Mouse (Mus musculus) cerebellum, adult 11-12 months (tissue): ENCODE results near the gene Pam16.

Experiments used
- DNase-seq: peaks from one replicate; pipeline ENCODE4 v3.0.0; 2022

The Pam16 gene

DNA sequence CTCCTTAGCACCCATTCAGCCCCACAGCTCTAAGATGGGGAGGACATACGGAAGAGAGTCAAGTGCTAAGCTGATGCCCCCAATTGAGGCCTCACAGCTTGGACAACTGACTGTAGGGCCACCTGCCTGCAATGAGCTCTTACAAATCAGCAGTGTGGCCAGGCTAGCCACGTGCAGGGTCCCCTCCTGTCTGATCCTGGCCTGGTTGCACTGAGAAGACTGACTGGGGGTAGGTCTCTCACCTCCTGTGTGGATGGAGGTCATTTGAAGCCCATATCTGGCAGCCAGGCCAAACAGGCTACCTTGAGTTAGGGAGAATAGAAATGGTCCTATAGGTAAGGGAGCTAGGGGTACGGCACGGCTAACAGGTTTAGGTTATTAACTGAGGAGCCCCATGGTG lies 21.1 kb upstream of the Pam16 start:
- DNase-seq: no peak

DNA sequence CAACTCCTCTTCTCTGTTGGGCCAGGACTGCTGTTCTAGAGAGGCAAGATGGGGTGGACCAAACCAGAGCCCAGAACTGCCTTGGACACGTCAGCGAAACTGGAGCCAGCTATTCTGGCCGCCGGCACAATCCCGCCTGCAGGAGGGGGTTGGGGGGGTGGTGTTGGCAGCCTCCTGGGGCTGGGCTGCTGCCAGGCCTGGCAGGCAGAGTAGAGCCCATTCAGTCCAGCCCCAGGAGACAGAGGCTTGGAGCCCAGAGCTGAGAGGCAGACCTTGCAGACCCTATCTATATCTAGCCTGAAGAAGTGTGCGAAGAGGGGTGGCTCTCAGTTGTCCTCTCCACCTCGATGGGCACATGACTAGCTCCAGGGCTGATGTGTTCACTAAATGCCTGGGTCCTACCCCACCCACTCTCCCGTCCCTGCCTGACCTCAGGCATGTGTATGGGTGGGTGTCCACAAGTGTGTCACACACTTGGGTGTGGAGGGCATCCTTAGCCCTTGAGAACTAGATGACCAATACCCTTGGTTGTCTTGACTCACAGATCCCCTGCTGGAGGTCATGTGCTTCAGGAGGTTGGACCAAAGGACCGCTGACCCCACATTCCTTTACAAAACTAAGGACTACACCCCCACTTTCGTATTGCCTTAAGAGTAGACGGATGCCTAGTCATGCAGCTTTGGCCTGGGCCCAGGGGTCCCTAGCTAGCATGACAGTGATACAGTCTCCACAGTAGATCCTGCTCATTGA lies 19.1 kb upstream of the Pam16 start:
- peak; percentile 79 for DNase-seq

DNA sequence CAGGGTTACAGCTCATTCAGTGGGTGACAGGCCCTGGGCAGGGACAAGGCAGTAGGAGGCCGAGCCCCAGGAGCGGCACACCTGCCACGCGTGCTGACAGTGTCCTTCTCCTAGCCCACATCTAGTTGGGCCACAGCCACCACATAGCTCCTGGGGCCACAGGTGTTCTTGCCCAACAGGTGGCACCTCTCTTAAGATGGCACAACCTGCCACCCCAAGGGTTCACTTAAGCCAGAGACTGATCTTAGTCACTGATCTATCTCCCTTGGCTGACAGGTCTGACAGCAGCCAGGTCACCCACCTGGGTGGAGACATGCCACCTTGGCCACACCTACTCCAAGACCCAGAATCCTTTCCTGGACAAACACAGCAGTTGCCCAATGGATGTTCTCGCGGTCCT lies 18.1 kb upstream of the Pam16 start:
- DNase-seq: peak; percentile 23

DNA sequence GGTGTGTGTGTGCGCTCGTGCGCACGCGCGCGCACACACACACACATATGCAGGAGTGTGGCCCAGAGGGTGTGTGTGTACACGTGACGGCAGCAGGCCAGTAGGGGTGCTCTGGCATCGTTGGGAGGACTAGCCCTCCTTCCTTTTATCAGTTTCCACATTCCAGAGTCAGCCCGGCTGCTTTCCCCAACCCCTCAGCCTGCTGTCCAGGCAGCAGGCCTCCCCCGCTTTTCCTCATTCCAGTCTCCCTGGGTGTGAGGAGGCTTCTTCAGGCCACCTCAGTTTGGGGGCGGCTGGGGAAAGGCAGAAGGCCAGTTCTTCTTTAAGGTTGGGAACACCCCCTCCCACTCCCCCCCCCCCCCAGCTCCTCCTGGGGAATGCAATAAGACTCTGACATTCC lies 17.4 kb upstream of the Pam16 start:
- no peak for DNase-seq

DNA sequence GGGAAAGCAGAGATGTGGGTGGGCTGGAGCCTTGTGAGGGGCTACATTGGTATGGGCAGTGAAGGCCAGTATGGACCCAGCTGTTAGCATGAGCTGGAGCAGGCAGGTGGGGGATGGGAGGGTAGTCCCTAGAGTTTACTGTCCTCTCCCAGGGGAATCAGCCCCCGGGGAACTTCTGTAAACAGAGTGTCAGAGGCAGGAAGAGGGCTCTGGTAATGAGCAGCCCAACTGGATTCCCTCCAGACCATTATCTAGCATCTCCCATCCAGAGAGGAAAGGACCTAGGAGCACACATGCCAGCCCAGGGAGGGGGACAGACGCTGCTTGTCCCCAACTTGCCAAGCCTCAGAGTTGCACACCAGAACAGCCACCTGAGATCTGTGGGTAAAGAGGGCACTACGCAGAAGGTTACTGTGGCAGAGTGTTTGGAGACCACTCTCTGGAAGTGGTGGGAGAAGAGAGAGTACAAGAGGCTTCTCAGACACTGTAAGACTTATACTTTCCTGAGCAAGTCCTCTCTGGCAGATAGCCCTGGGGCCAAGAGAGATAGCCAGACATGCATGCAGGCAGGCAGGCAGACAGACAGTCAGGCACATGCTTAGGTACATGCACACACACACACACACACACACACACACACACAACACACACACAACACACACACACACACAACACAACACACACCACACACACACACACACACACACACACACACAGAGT lies 16.5 kb upstream of the Pam16 start:
- DNase-seq: no peak

DNA sequence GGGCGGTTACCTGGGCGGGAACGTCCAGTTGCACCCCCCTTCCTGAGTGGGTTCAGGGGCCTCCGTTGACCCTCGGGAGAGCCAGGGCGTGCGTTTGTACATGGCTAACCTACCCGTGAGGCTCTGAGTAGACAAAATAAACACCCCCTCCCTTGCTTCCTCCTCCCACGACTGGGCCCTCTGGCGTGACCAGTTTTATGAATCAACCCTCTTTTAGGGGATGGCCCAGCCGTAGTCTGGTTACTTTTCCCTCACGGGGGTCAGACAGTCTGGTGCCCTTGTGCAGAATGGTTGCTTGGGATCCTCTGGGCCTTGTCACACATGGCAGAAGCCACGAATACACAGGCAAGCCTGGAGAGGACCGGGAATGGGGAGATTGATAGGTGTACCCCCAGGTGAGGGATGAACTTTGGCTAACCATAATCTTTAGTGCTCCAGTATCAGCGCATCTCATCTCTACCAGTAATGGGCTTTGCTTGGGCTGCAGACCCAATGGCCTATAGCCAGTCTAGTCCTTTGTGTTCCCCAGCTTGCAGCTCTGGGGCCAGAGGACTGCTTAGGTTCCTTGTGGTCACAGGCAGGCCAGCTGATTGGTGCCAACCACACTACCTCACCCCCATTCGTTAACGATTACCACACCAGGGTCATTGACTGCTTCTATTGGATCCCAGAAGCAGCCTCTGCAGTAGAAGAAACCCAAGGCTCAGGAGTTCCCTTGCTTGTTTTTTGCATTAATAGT lies 15.6 kb upstream of the Pam16 start:
- no peak for DNase-seq

DNA sequence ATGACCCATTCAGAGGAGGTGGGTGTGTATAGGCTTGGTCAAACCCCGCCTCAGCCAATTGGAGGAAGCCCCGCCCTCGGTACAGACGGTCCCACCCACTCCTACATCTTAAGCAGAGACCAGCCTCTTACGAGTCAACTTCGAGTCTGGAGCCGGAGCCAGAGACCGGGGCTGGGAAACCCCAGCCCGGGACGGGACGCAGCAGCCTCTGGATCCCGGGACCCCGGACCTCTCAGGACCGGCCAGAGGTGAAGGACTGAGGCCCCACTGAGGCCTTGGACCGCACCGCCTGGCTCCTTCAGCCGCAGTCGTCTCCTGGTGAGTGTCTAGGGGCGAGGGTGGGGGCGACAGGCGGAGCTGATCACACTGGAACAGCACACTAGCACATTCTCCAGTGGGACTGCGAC lies 15.0 kb upstream of the Pam16 start, which contains the start of the genes Vasn and Dnaja3:
Gene Vasn, plus strand, starts transcription at position 111 of the 407 bp plus-strand sequence.
Gene Dnaja3, plus strand, starts transcription at position 159 of the 407 bp plus-strand sequence.
- no peak for DNase-seq

DNA sequence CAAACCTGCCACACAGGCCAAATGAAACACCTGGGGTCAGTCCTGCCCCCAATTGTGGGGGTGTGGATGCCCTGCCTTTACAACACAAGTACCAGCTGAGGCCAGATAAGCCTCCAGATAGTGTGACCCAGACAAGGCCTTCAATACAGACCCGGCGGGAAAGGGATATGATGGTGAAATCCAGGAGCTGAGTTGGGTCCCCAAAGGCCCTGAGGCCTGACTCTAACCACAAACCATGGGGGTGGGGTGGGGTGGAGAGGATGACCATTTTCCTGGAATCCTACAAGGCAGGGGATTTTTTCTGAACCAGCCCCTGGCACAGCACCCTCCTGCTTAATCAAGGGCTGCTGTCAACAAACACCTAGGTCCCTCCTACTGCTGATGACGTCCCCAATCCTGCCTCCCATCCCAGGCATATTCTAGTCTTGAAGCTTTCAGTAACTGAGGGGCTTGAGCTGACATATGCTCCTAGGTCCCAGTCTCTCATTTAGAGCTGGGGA lies 14.2 kb upstream of the Pam16 start:
- DNase-seq: no peak

DNA sequence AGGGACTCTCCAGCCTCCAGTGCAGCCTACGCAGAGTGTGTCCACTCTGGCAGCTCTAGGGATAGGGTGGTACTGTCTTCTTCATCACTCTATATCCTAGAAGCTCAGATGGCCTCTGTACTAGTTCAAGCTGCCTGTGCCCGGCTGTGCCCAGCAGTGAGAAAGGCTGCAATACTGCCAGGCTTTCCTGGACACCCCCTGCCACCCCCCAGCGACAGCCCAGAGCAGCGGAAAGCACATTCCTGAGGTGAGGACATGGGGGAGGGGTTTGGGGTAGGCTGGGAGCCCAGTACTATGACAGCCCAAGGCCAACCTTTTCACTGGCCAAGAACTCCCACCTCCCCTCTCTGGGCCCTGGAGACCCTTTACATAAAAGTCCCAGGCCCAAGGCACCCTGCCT lies 11.0 kb upstream of the Pam16 start:
- DNase-seq: no peak

DNA sequence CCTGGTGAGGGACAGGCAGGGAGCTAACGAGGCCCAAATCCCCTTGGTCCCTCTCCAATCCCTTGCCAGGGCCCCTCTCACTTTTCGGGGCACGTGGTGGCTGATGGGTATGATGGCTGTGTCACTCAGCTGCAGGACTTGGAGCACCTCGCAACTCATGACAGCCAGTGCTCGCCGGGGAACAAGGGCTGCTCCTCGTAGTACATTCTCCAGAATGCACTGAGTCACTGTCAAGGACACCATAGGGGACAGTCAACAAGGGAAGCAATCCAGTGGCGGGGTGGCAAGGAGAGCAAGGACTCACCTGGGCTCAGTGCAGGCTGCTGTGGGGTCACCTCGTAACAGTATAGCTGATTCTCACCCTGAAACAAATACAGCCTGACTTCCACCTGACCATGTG lies 9.9 kb upstream of the Pam16 start:
- no peak for DNase-seq

DNA sequence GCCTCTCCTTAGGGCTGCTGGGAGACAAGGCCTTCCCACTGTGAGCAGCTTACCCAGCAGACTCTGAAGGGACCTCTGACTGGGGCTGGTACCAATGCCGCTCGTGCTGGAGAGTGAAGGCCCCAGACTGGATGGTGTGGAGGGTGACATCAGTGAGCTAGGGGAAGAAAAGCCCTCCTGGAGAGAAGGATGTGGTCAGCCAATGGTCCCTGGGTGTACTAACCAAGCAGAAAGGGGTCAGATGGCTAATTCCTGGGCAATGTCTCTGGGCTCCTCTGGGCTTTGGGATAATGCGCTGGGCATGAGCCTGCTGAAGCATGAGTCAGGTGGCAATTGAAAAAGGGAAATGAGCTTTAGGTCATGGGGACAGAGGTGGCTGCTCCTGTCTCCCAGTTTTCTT lies 8.9 kb upstream of the Pam16 start:
- DNase-seq: no peak

DNA sequence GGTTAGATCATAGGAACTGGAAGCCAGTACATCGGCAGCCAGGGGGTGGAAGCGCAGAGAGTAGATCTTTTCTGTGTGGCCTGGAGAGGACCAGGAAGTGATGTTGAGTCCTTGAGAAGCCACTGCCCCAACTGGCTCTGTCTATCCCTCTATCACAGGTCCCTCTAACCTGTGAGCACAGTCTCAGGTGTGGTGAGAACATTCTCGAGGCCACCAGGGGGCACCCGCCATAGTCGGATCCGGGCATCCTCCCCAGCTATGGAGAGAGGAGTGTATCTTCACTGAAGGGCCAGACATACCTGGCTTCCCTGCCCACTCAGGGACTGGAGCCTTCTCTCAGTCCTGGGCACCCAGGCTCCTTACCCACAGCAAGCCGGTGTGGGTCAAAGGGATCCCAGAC lies 7.3 kb upstream of the Pam16 start:
- DNase-seq: no peak

DNA sequence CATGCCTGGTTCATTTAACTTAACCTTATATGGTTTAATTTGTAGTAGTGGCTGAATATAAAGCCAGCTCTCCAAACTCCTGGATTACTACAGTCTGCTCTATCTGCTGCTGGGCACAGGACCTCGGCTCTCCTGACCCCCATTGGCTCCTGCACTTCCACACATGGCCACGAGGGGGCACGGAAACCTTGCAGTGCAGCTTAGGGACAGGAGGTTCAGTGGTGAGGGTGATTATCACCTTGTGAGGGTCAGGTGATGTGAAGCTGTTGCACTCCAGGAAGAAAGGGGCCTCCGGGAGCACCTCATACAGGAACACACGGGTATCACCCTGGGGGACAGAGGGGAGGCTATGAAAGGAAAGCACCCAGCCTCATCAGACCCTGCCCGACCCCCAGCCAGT lies 5.2 kb upstream of the Pam16 start:
- DNase-seq: peak; percentile 74

DNA sequence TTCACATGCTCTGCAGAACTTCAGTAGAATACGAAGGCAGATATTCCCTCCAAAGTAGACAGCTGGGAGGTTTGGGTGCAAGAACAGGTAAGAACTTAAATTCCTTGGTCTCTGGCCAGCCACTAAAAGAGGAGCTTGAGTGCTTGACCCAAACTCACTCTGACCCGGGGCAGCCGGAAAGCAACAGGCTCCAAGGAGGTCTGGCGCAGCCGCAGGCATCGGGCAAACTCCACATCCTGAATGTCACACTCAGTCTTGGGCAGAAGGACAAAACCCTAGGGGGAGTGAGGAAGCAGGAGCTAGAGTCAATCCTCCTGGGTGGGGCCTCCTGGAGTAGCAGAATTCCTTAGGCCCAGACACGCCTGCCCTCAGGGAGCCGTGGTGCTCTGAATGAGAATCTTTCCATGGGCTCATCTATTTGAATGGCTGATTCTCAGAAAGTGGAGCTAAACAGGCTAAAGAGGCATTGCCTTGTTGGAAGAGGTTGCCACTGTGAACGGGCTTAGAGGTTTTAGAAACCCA lies 4.2 kb upstream of the Pam16 start:
- no peak for DNase-seq

DNA sequence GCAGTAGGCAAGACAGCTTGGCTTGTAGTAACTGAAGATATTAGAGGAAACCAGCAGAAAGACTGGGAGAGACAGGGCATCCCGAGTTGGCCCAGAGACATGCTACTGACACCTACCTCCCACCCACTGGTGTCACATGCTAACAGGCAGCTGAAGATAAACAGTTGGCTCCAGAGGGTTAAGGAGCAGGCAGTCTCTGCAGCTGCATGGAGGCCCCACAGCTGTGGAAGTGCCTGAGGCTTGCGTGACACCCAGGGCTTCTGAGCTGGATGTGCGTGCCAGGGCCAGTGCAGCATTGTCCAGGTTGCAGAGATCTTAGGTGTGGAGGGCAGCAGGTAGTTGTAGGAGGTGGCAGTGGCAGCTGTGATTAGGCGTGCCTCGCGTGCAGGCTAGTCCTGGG lies 2.3 kb upstream of the Pam16 start:
- no peak for DNase-seq

DNA sequence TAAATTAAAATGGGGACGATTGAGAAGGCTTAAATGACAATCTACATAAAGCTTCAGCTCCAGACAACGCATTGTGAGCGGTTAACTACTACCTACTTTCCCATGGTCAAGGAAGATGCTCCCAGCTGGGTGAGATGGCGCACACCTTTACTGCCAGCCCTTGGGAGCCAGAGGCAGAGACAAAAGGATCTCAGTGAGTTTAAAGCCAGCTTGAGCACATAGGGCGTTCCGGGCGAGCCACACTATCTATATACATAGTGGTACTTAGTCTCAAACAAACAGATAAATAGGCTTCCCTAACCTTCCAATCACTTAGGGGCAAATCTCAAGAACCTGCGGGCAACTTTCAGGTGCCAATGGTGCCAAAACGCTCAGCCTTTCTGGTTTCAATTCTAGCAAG lies 714 bp downstream of the Pam16 start:
- DNase-seq: no peak

DNA sequence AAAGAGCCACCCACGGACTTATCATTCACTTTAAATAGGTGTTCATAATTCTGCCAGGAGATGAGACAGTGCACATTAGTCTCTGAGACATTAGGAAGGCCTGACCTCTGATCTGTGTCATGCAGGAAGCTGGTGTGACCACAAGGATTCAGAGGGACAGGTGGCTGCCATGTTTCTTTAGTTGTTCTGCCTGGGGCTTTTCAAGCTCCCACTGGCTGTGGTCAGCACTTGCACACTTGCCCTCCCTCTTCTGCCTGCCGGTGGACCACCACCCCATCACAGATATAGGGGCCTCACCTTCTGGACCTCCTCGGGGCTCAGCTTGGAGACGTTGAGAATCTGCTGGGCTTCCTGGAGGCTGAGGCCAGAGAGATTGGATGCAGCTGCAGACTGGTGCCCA lies 8.0 kb downstream of the Pam16 start:
- DNase-seq: no peak

DNA sequence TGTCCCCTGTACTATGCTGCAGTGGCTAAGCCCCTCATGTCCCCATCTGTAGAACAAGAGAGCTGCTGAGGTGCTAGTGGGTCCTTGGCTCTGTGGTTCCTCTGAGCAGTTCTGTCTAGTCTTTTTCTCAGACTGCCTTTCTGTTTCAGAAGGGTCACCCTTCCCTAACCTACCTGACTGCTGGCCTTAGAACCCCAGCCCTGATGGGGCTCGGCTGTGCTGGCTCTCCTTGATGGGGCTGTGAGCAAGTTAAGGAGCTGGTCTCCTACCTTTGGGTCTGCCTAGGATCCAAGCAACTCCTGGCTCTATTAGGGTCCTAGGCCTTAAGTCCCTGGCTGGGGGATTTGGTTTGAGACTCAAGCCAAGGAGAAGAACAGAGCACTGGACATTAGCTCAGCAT lies 9.5 kb downstream of the Pam16 start:
- no peak for DNase-seq

DNA sequence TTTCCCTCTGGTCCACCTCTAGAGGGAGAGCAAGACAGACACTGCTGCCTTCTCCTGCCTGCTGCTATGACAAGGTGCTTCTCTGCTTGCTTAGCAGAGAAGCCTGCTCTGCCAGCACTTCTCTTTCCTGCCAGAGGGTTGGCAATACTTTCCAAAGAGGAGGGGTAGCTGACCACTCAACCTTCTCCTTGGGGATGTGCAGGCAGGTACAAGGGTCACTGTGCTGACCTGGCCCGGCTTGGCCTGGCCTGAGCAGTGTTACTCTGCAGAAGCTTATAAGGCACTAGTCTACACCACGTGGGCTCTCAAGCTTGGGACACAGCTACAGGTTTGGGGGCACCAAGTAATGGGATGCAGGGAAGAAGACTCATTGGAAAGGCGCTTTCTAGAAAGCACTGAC lies 10.1 kb downstream of the Pam16 start:
- DNase-seq: no peak

DNA sequence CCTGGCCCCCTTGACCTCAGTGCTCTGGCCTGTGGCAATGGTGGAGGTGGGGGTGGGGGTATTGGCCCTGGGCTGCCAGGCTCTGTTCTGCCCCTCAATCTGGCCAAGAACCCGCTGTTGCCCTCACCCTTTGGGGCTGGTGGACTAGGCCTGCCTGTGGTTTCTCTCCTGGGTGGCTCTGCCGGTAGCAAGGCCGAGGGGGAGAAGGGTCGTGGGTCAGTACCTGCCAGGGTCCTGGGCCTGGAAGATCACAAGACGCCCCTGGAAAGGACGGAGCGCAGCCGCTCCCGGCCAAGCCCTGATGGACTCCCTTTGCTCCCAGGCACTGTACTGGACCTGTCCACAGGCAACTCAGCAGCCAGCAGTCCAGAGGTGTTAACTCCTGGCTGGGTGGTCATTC lies 11.1 kb downstream of the Pam16 start:
- no peak for DNase-seq

DNA sequence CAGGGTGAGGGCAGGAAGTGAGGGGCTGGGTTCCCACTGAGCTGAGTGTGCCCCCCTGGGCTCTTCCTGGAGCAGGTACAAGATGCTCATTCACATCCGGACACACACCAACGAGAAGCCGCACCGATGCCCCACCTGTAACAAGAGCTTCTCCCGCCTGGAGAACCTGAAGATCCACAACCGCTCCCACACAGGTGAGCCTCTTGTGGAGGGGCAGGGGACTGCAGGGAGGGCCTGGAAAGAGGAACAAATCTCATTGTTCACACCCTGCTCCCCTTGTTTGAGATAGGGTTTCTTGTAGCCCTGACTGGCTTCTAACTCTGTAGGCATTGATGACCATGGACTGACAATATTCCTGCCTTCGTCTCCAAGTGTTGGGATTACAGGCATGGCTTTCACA lies 13.1 kb downstream of the Pam16 start:
- no peak for DNase-seq

DNA sequence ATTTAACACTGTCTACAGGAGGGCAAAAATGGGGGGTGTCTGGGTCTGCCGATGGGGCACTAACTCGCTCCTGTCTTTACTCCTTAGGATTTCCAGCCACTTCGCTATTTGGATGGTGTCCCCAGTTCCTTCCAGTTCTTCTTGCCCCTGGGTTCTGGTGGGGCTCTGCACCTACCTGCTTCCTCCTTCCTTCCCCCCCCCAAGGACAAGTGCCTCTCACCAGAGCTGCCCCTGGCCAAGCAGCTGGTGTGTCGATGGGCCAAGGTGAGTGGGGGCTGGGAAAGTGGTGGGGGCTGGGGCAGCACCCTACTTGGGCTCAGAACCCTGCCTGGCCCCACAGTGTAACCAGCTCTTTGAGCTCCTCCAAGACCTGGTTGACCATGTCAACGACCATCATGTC lies 13.6 kb downstream of the Pam16 start:
- DNase-seq: no peak

DNA sequence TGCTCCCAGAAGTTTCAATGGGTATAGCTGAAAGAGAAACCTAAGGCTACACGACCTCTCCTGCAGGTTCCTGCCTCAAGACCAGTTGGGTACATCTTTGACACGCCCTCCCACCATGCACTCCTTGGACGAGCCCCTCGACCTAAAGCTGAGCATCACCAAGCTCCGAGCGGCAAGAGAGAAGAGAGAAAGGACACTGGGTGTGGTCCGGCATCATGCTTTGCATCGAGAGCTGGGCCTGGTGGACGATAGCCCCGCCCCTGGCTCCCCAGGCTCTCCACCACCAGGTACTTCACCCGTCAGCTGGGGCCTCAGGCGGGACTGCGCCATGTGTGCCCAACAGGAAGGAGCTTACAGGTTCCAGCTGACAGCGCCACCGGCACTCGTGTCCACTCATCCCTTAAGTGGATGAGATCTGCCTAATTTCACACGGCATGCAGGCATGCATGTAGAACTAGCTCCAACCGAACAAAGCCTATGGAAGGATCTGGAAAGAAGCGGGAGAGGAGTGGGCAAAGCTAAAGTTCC lies 16.2 kb downstream of the Pam16 start:
- DNase-seq: no peak
